Mouse (Mus musculus) lung, postnatal 14 days (tissue): ENCODE measurements around the gene Gm16368.
"Not testable (repeated sequence)": the region's sequence is repeated elsewhere in the genome, so short reads cannot be mapped to it uniquely, and the experiment has no call there.

Experiments used
- DNase-seq: peaks from one replicate; pipeline ENCODE4 v3.0.0; 2021

Gm16368 gene

DNA sequence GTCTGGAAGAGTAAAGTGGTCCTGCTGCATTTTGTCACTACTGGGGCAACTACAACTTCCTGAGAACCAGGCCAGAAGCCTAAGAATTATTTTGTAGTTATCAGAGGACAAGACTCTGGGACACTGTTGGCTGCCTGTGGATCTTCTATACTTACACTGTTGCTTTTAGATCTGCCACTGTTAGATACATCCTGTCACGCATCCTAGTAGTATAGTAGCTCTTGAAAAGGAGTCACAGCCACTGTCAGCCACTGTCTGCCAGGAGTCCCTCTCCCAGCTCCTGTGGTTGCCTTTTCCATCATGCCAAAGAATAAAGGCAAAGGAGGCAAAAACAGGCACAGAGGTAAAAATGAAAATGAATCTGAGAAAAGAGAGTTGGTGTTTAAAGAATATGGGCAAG lies at the start of gene Gm16368:
Gene Gm16368 (plus strand): TSS at position 301 of the 400 bp plus-strand sequence.
- DNase-seq = not testable (repeated sequence)

DNA sequence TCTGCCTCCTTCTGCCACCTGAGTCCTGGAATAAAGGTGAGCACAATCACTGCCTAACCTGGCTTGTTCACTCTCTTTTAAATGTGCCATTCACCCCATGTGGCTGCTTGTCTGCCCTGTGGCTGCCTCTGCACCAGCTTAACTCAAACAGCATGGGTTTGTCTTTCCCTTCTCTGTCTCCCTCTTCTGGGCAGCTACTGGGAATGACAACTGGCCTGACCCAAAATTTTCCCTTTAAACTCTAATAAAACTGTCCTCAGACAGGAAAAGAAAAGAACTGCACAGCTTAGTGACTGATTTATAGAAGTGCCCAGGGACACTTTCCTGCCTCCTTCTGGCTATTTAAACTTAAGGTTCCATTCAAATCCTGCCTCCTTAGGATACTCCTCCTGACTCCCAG lies 44.4 kb upstream of the Gm16368 start:
- not testable (repeated sequence) for DNase-seq

DNA sequence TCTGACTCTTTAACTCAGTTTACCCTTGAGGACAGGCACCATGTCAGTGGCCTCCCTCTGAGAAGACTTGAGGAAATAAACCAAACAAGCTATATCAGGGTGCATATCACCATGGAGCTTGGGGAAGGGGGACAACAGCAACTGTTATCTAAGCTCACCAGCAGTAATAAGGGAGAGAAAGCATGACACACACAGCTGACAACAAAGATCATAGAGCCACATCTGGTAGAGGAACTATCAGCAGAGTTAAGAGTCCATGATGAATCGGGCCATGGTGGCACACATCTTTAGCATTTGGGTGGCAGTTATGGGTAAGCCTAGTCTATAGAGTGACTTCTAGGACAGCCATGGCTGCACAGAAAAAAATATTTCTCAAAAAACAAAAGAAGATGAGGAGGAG lies 43.8 kb upstream of the Gm16368 start:
- not testable (repeated sequence) for DNase-seq

DNA sequence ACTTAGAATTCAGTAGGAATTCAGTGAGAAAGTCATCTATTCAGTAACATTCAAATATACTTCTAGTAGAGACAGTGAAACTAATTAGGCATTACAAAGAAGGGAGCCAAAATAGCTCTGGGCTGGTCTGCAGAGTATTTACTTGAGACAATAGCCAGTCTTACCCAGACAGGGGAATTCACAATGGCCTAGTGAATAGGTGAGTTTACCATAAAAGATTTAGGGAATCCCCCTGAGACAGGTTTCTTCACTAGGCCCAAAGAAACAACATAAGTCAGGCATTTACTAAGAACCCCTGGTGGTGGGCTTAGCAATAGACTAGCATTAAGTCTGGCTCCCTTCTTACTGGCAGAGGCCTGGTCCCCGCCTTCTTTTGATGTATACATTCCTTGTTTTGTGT lies 38.3 kb upstream of the Gm16368 start:
- not testable (repeated sequence) for DNase-seq
